Mouse (Mus musculus) kidney, adult 18-20 months (tissue): ENCODE measurements at regions not wholly inside any gene's neighbourhood (a gene's known extent, or its start where the extent isn't known, plus 50 kb on each side); places are given as distances from the start of the nearest gene placed in this dataset.

Experiments
- DNase-seq: peaks from one replicate; pipeline ENCODE4 v3.0.0; 2021

DNA sequence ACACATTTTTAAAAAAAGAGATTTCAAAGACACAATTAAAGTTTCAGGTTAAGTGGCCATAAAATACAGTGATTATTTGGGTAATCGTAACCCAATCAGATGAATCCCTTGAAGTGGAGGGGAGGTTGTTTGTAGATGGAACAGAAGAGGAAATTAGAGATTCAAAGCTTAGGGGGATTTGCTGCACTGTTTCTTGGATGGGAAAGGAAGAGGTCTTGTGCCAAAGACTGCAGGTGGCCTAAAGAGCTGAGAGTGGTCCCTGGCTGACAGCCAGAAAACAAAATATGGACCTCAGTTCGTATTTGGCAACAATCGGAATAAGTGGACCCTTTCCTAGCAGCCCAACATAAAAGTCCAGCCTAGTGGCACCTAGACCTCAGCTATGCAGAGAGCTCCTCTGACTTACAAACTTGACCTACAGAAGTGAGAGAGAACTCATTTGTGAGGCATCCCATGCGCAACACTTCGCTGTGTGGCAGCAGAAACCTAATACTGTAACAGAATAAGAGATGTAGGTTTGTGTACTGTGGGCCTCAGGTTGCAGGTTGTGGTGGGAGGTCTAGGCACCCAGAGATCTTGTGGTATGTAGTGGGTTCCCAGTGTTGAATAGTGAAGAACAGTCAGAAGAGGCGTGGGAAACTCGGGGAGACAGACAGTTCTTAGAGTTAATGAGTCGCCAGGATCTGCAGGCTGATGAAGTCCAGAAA, 110.0 kb upstream of the Ccdc54 start:
- DNase-seq = no peak

GRCm38 (mm10) chr16:50700123-50700522, 109.2 kb upstream of the Ccdc54 start:
- no peak for DNase-seq

DNA sequence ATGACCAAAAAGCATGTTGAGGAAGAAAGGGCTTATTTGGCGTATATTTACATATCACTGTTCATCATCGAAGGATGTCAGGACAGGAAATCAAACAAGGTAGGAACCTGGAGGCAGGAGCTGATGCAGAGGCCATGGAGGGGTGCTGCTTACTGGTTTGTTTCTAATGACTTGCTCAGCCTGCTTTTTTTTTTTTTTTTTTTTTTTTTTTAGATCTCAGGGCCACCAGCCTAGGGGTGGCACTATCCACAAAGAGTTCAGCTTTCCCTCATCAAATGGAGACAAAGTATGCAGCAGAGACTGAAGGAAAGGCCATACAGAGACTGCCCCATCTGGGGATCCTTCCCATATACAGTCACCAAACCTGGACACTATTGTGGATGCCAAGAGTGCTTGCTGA, 106.8 kb upstream of the Ccdc54 start:
- DNase-seq = no peak

GRCm38 (mm10) chr16:50696052-50696451, 105.1 kb upstream of the Ccdc54 start:
- no peak for DNase-seq

GRCm38 (mm10) chr16:50694045-50694444, 103.1 kb upstream of the Ccdc54 start:
- DNase-seq = no peak

GRCm38 (mm10) chr16:50690818-50691217, 99.9 kb upstream of the Ccdc54 start:
- no peak for DNase-seq

DNA sequence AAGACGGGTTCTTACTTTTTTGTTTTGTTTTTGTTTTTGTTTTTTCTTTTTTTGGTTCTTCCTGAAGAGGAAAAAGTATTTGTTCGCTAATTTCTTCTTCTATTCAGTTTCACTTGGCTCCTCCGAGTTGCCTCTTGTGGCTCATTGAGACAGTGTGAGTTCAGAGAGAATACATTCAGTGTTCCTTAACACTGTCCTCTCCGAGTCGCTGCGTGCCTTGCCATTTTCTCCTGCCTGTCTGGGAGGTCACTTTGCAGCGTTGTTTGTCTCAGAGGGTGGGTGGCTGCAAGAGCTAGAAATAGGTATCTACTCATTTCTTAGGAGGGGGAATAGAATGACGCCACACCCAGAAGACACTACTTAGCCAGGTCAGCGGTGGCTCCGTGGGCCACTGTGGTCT, 98.6 kb upstream of the Ccdc54 start:
- DNase-seq = no peak

DNA sequence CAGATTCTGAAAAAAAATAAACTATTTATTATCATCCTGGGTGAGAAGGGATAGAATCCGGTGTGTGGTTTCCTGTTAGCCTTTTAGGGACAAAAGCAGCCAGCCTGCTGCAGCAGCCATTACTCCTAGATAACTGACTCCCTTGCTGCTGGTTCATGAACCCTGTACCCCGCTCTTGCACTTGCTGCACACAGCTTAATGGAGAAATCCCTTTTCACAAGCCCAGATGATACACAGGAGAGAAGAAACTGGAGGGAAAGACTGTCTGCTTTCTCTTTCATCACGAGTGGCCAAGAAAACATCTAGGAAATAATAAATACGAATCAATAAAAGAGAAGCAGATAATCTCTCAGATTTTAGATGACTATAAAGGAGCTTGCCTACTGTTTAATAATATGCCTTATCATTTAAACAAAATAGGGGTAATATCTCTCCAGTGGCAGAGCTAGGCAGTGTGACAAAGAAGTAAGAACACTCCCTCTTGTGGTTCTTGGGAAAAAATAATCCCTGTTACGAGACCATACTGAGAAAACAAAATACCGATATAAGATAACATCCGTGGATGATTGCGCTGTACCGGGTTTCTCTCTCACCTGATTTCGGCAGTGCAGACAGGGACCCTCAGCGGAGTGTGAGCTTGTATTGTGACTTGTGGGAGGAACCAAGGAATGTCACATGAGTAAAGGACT, 98.0 kb upstream of the Ccdc54 start:
- no peak for DNase-seq

- DNase-seq = no peak
Measured at GRCm38 (mm10) chr16:50679698-50680097, 88.7 kb upstream of the Ccdc54 start.

- DNase-seq = no peak
Measured at GRCm38 (mm10) chr16:50673339-50673738, 82.4 kb upstream of the Ccdc54 start.

- no peak for DNase-seq
Measured at GRCm38 (mm10) chr16:50672713-50673112, 81.8 kb upstream of the Ccdc54 start.

GRCm38 (mm10) chr16:50671170-50671569, 80.2 kb upstream of the Ccdc54 start:
- DNase-seq = no peak

DNA sequence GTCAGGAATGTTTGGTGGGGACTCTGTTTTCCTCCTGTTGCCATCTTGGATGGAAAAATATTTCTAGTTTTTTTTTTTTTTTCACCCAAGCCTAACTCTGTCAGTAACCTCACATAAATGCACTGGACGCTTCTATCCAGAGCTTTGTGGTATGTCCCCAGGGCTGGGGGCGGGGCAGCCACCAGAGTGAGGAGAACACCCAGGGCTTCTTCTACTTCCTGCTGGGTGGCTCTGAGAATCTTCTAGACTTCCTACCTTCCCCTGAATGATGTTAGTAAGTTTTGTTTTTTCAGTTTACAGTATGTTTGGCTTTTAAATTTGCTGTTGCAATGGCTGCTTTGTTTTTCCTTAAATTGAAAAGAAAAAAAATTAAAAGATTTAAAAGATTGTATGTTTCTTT, 73.3 kb upstream of the Ccdc54 start:
- no peak for DNase-seq
